Mouse (Mus musculus) hematopoietic stem cell, adult 5-6 weeks (primary cell): ENCODE measurements at regions not wholly inside any gene's neighbourhood (a gene's known extent, or its start where the extent isn't known, plus 50 kb on each side); places are given as distances from the start of the nearest gene placed in this dataset.
A peak's percentile ranks its signal among the peaks of the same experiment; 100 is the strongest.

ENCODE experiments used
- ATAC-seq, 2 experiments: fragments of 125-278 bp in 1 of 2; replicated peaks in 1 of 2; 2 replicates each; pipeline ENCODE4 v1.8.0; 2016 to 2017; ENCODE audit warnings: inconsistent platforms in 2 of 2, mild to moderate bottlenecking in 2 of 2, moderate number of reproducible peaks in 2 of 2, low read depth in 1 of 2, moderate TSS enrichment in 1 of 2; ENCODE audit not compliant: low FRiP score in 2 of 2, poor library complexity in 2 of 2, severe bottlenecking in 2 of 2, insufficient read depth in 1 of 2, low TSS enrichment in 1 of 2

- ATAC-seq = no peak
Observed at GRCm38 (mm10) chr12:58027796-58028195, 183.8 kb upstream of the Sstr1 start.

GRCm38 (mm10) chr12:58056368-58056860 lies 155.2 kb upstream of the Sstr1 start:
- ATAC-seq = no peak

GRCm38 (mm10) chr12:58067318-58068223 lies 144.0 kb upstream of the Sstr1 start:
- peak; percentile 97 for ATAC-seq

GRCm38 (mm10) chr12:58087311-58087710 lies 124.3 kb upstream of the Sstr1 start:
- no peak for ATAC-seq

- no peak for ATAC-seq
Observed at GRCm38 (mm10) chr12:58112643-58113042, 98.9 kb upstream of the Sstr1 start.

- no peak for ATAC-seq
Observed at GRCm38 (mm10) chr12:58139121-58139520, 72.5 kb upstream of the Sstr1 start.

- no peak for ATAC-seq
Observed at GRCm38 (mm10) chr12:58151883-58152282, 59.7 kb upstream of the Sstr1 start.
